Mouse (Mus musculus): Measurements from ENCODE around the gene Scamp4. TPM values are rescaled to one million over a fixed set of nuclear protein-coding genes. Genes with fewer than 3 reads are reported as not detected.
A peak's percentile ranks its signal among the peaks of the same experiment; 100 is the strongest.

Scamp4 gene
- total and polyA plus RNA-seq, 3 experiments: 18.5 to 89.9 (median 33.2) TPM

- dilution Hi-C loops (cut with MboI; ENCODE audit: extremely low pct_ligation_motif_present, extremely low pct_unique_long_range_greater_than_20kb, low sequenced_read_pairs) (no loop called here), in situ Hi-C loops (cut with MboI; ENCODE audit: low pct_ligation_motif_present, low pct_unique_long_range_greater_than_20kb, low sequenced_read_pairs) (loop anchor here (5.0 kb wide), 1 partner anchor 110 kb away; no protein-coding TSS in a partner anchor)
- DNase-seq (ENCODE audit: extremely low read depth): peak; percentile 94
- Histone ChIP-seq H3K9me3 (replicated peaks; ENCODE audit: low read length) (no peaks in the 10 kb centered on the region), H3K36me3 (replicated peaks in 1 of 2; ENCODE audit: control insufficient read depth in 1 of 2, insufficient read depth in 1 of 2, low read length in 1 of 2) (peaks cover 0 to 31% of the 10 kb centered on the region in 2 experiments), H3K79me2 (replicated peaks; ENCODE audit: control insufficient read depth, extremely low read depth, insufficient read depth, poor library complexity, severe bottlenecking) (peaks cover 42% of the 10 kb centered on the region), H3K9ac (ENCODE audit: insufficient read depth, low read depth) (peak within 1 kb of the TSS; percentile 87), H3K4me1 (ENCODE audit: control insufficient read depth in 1 of 2, insufficient read depth in 2 of 2) (peaks cover 17 to 52% of the 10 kb centered on the region in 2 experiments), H3K27me3 (replicated peaks) (no peaks in the 10 kb centered on the region), H3K4me2 (ENCODE audit: insufficient read depth, low read depth, poor library complexity, severe bottlenecking) (peak within 1 kb of the TSS; percentile 63), H3K27ac (ENCODE audit: insufficient read depth, low read depth) (peak within 1 kb of the TSS; percentile 92), H3K4me3 (replicated peaks in 1 of 3; ENCODE audit: low read depth in 2 of 3, low read length in 2 of 3, poor library complexity in 1 of 3) (peak within 1 kb of the TSS; percentile 91 to 97 (median 92))
- TF ChIP-seq USF2 (conservative IDR thresholded peaks at IDR 0.05; ENCODE audit: low read depth, low read length) (peak; percentile 27; the same call in 1 of the 2 replicates), ELF1 (IDR thresholded peaks at IDR 0.05; ENCODE audit: low read depth, low read length) (peak; percentile 70), CHD2 (IDR thresholded peaks at IDR 0.05; ENCODE audit: low read length) (peak; percentile 93), IRF4 (IDR thresholded peaks at IDR 0.05; ENCODE audit: low read depth, low read length) (peak; percentile 5; the same call in 1 of the 2 replicates), CHD1 (IDR thresholded peaks at IDR 0.05; ENCODE audit: low read depth, low read length) (no peak), MAZ (IDR thresholded peaks at IDR 0.05; ENCODE audit: low read depth, low read length) (peak; percentile 77), RAD21 (IDR thresholded peaks at IDR 0.05; ENCODE audit: low read depth, low read length) (no peak), PAX5 (IDR thresholded peaks at IDR 0.05; ENCODE audit: low read length) (no peak), BHLHE40 (IDR thresholded peaks at IDR 0.05; ENCODE audit: low read depth, low read length) (peak; percentile 98), POLR2A (IDR thresholded peaks at IDR 0.05; ENCODE audit: low read depth, low read length) (peak; percentile 64), CTCF (conservative IDR thresholded peaks at IDR 0.05 in 1 of 2, IDR thresholded peaks at IDR 0.05 in 1 of 2; ENCODE audit: low read depth in 2 of 2, low read length in 2 of 2) (no peak), SMC3 (IDR thresholded peaks at IDR 0.05; ENCODE audit: low read depth, low read length) (no peak), NELFE (IDR thresholded peaks at IDR 0.05; ENCODE audit: low read depth, low read length) (peak; percentile 59; the same call in 1 of the 2 replicates), E2F4 (IDR thresholded peaks at IDR 0.05; ENCODE audit: insufficient replicate concordance, low read depth, low read length) (0 out of 2 replicates have a peak, but pooled peaks have one; percentile 39), TBP (conservative IDR thresholded peaks at IDR 0.05; ENCODE audit: low read depth, low read length) (0 out of 2 replicates have a peak, but pooled peaks have one; percentile 19), MYC (IDR thresholded peaks at IDR 0.05; ENCODE audit: low read depth, low read length) (peak; percentile 98), ZC3H11A (IDR thresholded peaks at IDR 0.05; ENCODE audit: low read depth, low read length) (no peak), TCF12 (IDR thresholded peaks at IDR 0.05; ENCODE audit: low read depth, low read length) (peak; percentile 49; the same call in 1 of the 2 replicates), EP300 (IDR thresholded peaks at IDR 0.05; ENCODE audit: low read length) (no peak), MXI1 (IDR thresholded peaks at IDR 0.05; ENCODE audit: low read depth, low read length) (peak; percentile 99), RCOR1 (conservative IDR thresholded peaks at IDR 0.05; ENCODE audit: low read depth, low read length) (no peak), NRF1 (IDR thresholded peaks at IDR 0.05; ENCODE audit: low read depth, low read length) (peak; percentile 86), USF1 (IDR thresholded peaks at IDR 0.05; ENCODE audit: low read depth, low read length) (peak; percentile 79), GABPA (IDR thresholded peaks at IDR 0.05; ENCODE audit: insufficient replicate concordance, low read depth, low read length) (no peak), MAX (IDR thresholded peaks at IDR 0.05; ENCODE audit: low read length) (peak; percentile 98), ETS1 (conservative IDR thresholded peaks at IDR 0.05; ENCODE audit: low read depth, low read length) (peak; percentile 46), MEF2A (IDR thresholded peaks at IDR 0.05; ENCODE audit: borderline replicate concordance, low read depth, low read length) (peak; percentile 26; the same call in 1 of the 2 replicates), KAT2A (IDR thresholded peaks at IDR 0.05; ENCODE audit: insufficient replicate concordance, low read length) (no peak), ZKSCAN1 (IDR thresholded peaks at IDR 0.05; ENCODE audit: borderline replicate concordance, low read depth, low read length) (no peak), UBTF (IDR thresholded peaks at IDR 0.05; ENCODE audit: low read depth, low read length) (no peak; the same call in 1 of the 2 replicates), ZMIZ1 (IDR thresholded peaks at IDR 0.05; ENCODE audit: low read depth, low read length) (no peak; the same call in none of the 2 replicates), JUN (IDR thresholded peaks at IDR 0.05; ENCODE audit: insufficient read depth, low read depth, low read length) (no peak), SIN3A (IDR thresholded peaks at IDR 0.05; ENCODE audit: low read length) (peak; percentile 61), POLR2AphosphoS2 (IDR thresholded peaks at IDR 0.05; ENCODE audit: low read depth, low read length) (no peak), HCFC1 (IDR thresholded peaks at IDR 0.05; ENCODE audit: low read depth, low read length) (peak; percentile 56), ZNF384 (IDR thresholded peaks at IDR 0.05; ENCODE audit: low read depth, low read length) (no peak), MAFK (IDR thresholded peaks at IDR 0.05; ENCODE audit: insufficient replicate concordance, low read length) (no peak)
Observed at GRCm38 (mm10) chr10:80577195-80578130, 25.2 kb upstream of the Scamp4 start, which contains the start of gene Klf16. Gene Klf16 (minus strand): TSS chr10:80577321.
